Mouse (Mus musculus) MEL (cell line): ENCODE measurements around the gene Iglon5. TPM values are rescaled to one million over a fixed set of nuclear protein-coding genes. Genes with fewer than 3 reads are reported as not detected.

Source experiments
- DNase-seq: peaks from one replicate; pipeline ENCODE4 v3.0.0; 2011; ENCODE audit warnings: low read depth, low spot score
- H3K27ac ChIP-seq: 2 replicates; pipeline ENCODE4 v1.5.1; 2012; ENCODE audit warnings: low read depth, mild to moderate bottlenecking, control low read depth, low read length, moderate library complexity; ENCODE audit not compliant: control insufficient read depth
- H3K27me3 ChIP-seq, 2 experiments: fragments of 150-350 bp in 1 of 2; sonication (generic) in 1 of 2; 2 replicates each; pipeline ENCODE4 v1.6.1; 2012; ENCODE audit warnings: low read length in 2 of 2, mild to moderate bottlenecking in 2 of 2, improper control_type of control experiment in 1 of 2, moderate library complexity in 1 of 2; ENCODE audit not compliant: insufficient read depth in 2 of 2, control insufficient read depth in 1 of 2
- H3K36me3 ChIP-seq, 2 experiments: 2 replicates each; pipeline ENCODE4 v1.6.1; 2012 to 2014; ENCODE audit warnings: low read length in 2 of 2, improper control_type of control experiment in 1 of 2, inconsistent platforms in 1 of 2, mild to moderate bottlenecking in 1 of 2; ENCODE audit not compliant: insufficient read depth in 2 of 2, control insufficient read depth in 1 of 2
- H3K4me1 ChIP-seq, 2 experiments: fragments of 150-350 bp in 1 of 2; sonication (generic) in 1 of 2; 2 replicates each; pipeline ENCODE4 v1.6.1; 2012; ENCODE audit warnings: low read length in 2 of 2, improper control_type of control experiment in 1 of 2, mild to moderate bottlenecking in 1 of 2; ENCODE audit not compliant: insufficient read depth in 2 of 2, control insufficient read depth in 1 of 2
- H3K4me3 ChIP-seq, 2 experiments: fragments of 150-350 bp in 1 of 2; sonication (generic) in 1 of 2; 2 replicates each; pipeline ENCODE4 v1.5.1; 2012; ENCODE audit warnings: low read depth in 2 of 2, low read length in 2 of 2, mild to moderate bottlenecking in 2 of 2, moderate library complexity in 2 of 2, control low read depth in 1 of 2, improper control_type of control experiment in 1 of 2; ENCODE audit not compliant: control insufficient read depth in 1 of 2, insufficient read depth in 1 of 2
- H3K79me2 ChIP-seq: 2 replicates; pipeline ENCODE4 v1.6.1; 2012; ENCODE audit warnings: mild to moderate bottlenecking, low read length, moderate library complexity; ENCODE audit not compliant: control insufficient read depth, poor library complexity, insufficient read depth
- H3K9ac ChIP-seq: 2 replicates; pipeline ENCODE4 v1.6.1; 2012; ENCODE audit warnings: low read depth, mild to moderate bottlenecking, control low read depth, low read length, moderate library complexity; ENCODE audit not compliant: control insufficient read depth, poor library complexity, severe bottlenecking
- H3K9me3 ChIP-seq: fragments of 150-350 bp; sonication (generic); replicated peaks from 2 replicates; pipeline ENCODE4 v1.6.1; 2012; ENCODE audit warnings: mild to moderate bottlenecking, low read length, improper control_type of control experiment, moderate library complexity; ENCODE audit not compliant: insufficient read depth
- BHLHE40 ChIP-seq: IDR thresholded peaks from 2 replicates; pipeline ENCODE4 v1.6.1; 2012; ENCODE audit warnings: low read depth, mild to moderate bottlenecking, inconsistent platforms, low read length, improper control_type of control experiment, borderline replicate concordance
- CHD1 ChIP-seq: IDR thresholded peaks from 2 replicates; pipeline ENCODE4 v1.6.1; 2012; ENCODE audit warnings: low read depth, mild to moderate bottlenecking, inconsistent platforms, low read length, improper control_type of control experiment
- CHD2 ChIP-seq: IDR thresholded peaks from 2 replicates; pipeline ENCODE4 v1.6.1; 2011; ENCODE audit warnings: low read length, improper control_type of control experiment
- E2F4 ChIP-seq: IDR thresholded peaks from 2 replicates; pipeline ENCODE4 v1.6.1; 2011; ENCODE audit warnings: low read depth, low read length, improper control_type of control experiment, borderline replicate concordance
- ELF1 ChIP-seq: IDR thresholded peaks from 2 replicates; pipeline ENCODE4 v1.6.1; 2014; ENCODE audit warnings: low read depth, mild to moderate bottlenecking, inconsistent platforms, low read length, improper control_type of control experiment, moderate library complexity
- GATA1 ChIP-seq: IDR thresholded peaks from 2 replicates; pipeline ENCODE4 v1.6.1; 2011; ENCODE audit warnings: low read depth, low read length, improper control_type of control experiment
- JUND ChIP-seq: IDR thresholded peaks from 2 replicates; pipeline ENCODE4 v1.6.1; 2011; ENCODE audit warnings: low read depth, mild to moderate bottlenecking, improper control_type of control experiment, low read length
- MAFK ChIP-seq: IDR thresholded peaks from 2 replicates; pipeline ENCODE4 v1.6.1; 2011; ENCODE audit warnings: low read depth, mild to moderate bottlenecking, low read length, improper control_type of control experiment, borderline replicate concordance
- MYB ChIP-seq: IDR thresholded peaks from 2 replicates; pipeline ENCODE4 v1.6.1; 2011; ENCODE audit warnings: mild to moderate bottlenecking, low read depth, low read length, improper control_type of control experiment
- MYC ChIP-seq: IDR thresholded peaks from 2 replicates; pipeline ENCODE4 v1.6.1; 2011; ENCODE audit warnings: low read depth, mild to moderate bottlenecking, low read length, improper control_type of control experiment, moderate library complexity
- NRF1 ChIP-seq: IDR thresholded peaks from 2 replicates; pipeline ENCODE4 v1.6.1; 2014; ENCODE audit warnings: low read depth, mild to moderate bottlenecking, inconsistent platforms, low read length, improper control_type of control experiment, moderate library complexity; ENCODE audit not compliant: poor library complexity, insufficient read depth, severe bottlenecking
- POLR2AphosphoS2 ChIP-seq: IDR thresholded peaks from 2 replicates; pipeline ENCODE4 v1.6.1; 2011; ENCODE audit warnings: low read length, improper control_type of control experiment
- SMC3 ChIP-seq: IDR thresholded peaks from 2 replicates; pipeline ENCODE4 v1.6.1; 2011; ENCODE audit warnings: low read depth, low read length, improper control_type of control experiment
- USF1 ChIP-seq: IDR thresholded peaks from 2 replicates; pipeline ENCODE4 v1.6.1; 2014; ENCODE audit warnings: low read depth, mild to moderate bottlenecking, inconsistent platforms, low read length, improper control_type of control experiment, moderate library complexity
- USF2 ChIP-seq, 2 experiments: IDR thresholded peaks; 2 replicates each; pipeline ENCODE4 v1.6.1; 2011 to 2012; ENCODE audit warnings: improper control_type of control experiment in 2 of 2, low read length in 2 of 2, borderline replicate concordance in 1 of 2, inconsistent platforms in 1 of 2, low read depth in 1 of 2, mild to moderate bottlenecking in 1 of 2; ENCODE audit not compliant: insufficient read depth in 1 of 2
- ZC3H11A ChIP-seq: IDR thresholded peaks from 2 replicates; pipeline ENCODE4 v1.6.1; 2012; ENCODE audit warnings: low read depth, mild to moderate bottlenecking, inconsistent platforms, low read length, improper control_type of control experiment
- polyA plus RNA-seq, 2 experiments: library from polyadenylated mRNA; stranded (reverse) in 1 of 2; unstranded in 1 of 2; fragments of >175 nt in 1 of 2; fragments of >200 nt in 1 of 2; gene quantifications; 2 replicates each; pipeline versions ENCODE4 v1.2.1 to v1.2.4; 2012; ENCODE audit warnings: low replicate concordance in 2 of 2, low read depth in 1 of 2; ENCODE audit not compliant: insufficient read length in 2 of 2, insufficient read depth in 1 of 2, missing spikeins in 1 of 2
- total RNA-seq: library from RNA; depleted of rRNA; stranded (reverse); fragments of 300-350 nt; gene quantifications from 2 replicates; pipeline ENCODE4 v1.2.3, GENCODE M21; 2012

Iglon5 gene
- total and polyA plus RNA-seq, 3 experiments: not detected

DNA sequence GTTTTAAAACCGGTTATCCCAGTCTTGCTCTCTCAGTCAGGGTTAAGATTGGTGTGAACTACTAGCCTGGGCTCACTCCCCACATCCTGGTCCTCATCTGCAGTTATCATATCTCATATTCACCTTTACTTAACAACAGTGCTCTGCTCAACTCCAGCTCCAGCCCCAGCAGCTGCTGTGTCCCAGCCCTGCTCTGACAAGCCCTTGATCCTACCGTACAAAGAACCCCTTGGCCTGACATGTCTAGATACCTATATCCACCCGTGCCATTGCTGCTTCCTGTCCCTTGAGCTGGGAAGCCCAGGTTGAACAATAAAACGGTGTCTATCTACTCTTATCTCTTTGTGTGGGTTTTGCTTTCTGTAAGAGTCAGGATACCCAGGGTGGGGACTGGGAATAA lies 60.4 kb downstream of the Iglon5 start:
- Histone ChIP-seq H3K9ac (no peak overlapping the region), H3K27me3 (peaks cover 0 to 3% of the 10 kb centered on the region in 2 experiments; a peak in 2 of 4 replicates), H3K79me2 (no peaks in the 10 kb centered on the region), H3K4me3 (no peak overlapping the region), H3K27ac (no peak overlapping the region), H3K36me3 (no peaks in the 10 kb centered on the region), H3K4me1 (no peaks in the 10 kb centered on the region), H3K9me3 (no peaks in the 10 kb centered on the region)
- DNase-seq: no peak
- TF ChIP-seq NRF1: no peak
- TF ChIP-seq MYB: no peak
- no peak for TF ChIP-seq E2F4
- no peak for TF ChIP-seq BHLHE40
- no peak for TF ChIP-seq CHD2
- no peak for TF ChIP-seq POLR2AphosphoS2
- TF ChIP-seq MAFK: no peak
- TF ChIP-seq ZC3H11A: no peak
- TF ChIP-seq SMC3: no peak

DNA sequence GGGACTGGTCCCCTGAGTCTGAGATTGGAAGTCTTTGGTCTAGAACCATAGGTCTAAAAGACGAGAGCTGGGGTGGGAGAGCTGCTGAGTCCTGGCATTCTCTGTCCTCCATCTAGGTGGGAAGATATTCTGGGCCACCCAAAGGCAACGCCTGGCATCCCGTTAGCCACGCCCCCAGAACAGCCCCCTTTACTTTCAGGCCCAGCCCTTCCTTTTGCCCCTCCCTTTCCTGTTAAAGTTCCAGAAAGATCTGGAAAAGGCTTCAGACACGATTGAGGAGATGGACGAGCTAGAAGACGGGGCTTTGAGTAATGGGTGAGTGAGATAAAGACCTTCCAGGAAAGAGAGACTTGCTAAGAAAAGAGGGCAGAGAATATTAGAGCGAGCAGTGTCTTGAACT lies 62.5 kb downstream of the Iglon5 start, which contains the start of gene Lim2:
Lim2 (plus strand) TSS at position 265 of the 400 bp plus-strand sequence.
- Histone ChIP-seq H3K9ac (no peak within 1 kb of the TSS), H3K27ac (no peak within 1 kb of the TSS), H3K27me3 (no peaks in the 10 kb centered on the region), H3K9me3 (no peaks in the 10 kb centered on the region), H3K36me3 (no peaks in the 10 kb centered on the region), H3K79me2 (no peaks in the 10 kb centered on the region), H3K4me3 (no peak within 1 kb of the TSS), H3K4me1 (no peaks in the 10 kb centered on the region)
- no peak for DNase-seq
- TF ChIP-seq USF2 (IDR thresholded peaks at IDR 0.05; ENCODE audit: borderline replicate concordance in 1 of 2, insufficient read depth in 1 of 2, low read depth in 1 of 2, low read length in 2 of 2): no peak
- no peak for TF ChIP-seq JUND
- no peak for TF ChIP-seq CHD1
- TF ChIP-seq GATA1: no peak
- no peak for TF ChIP-seq ELF1
- no peak for TF ChIP-seq POLR2AphosphoS2
- TF ChIP-seq MYB: no peak
- TF ChIP-seq MYC: no peak
- no peak for TF ChIP-seq USF1
- TF ChIP-seq CHD2: no peak
